Mouse (Mus musculus) embryonic fibroblast, embryonic 13.5 days (primary cell): Measurements from ENCODE around the gene Pon1.

Experiments
- CTCF ChIP-seq: IDR thresholded peaks from 2 replicates; pipeline ENCODE4 v1.5.1; 2011; ENCODE audit warnings: mild to moderate bottlenecking, control low read depth, low read length, moderate library complexity, borderline replicate concordance; ENCODE audit not compliant: insufficient read depth
- POLR2A ChIP-seq: IDR thresholded peaks from 2 replicates; pipeline ENCODE4 v1.6.1; 2011; ENCODE audit warnings: low read depth, mild to moderate bottlenecking, control low read depth, low read length, moderate library complexity

GRCm38 (mm10) chr6:5199376-5199905 is 5.7 kb upstream of the Pon1 start:
- TF ChIP-seq CTCF: no peak
- TF ChIP-seq POLR2A: no peak
